Mouse (Mus musculus) megakaryocyte, adult 5-6 weeks (primary cell): ENCODE data around the gene Pdxk. TPM values are rescaled to one million over a fixed set of nuclear protein-coding genes. Genes with fewer than 3 reads are reported as not detected.

Source experiments
- total RNA-seq, 2 experiments: library from RNA; stranded (forward) in 1 of 2; stranded (reverse) in 1 of 2; fragments of 153-499, 151-499 nt in 1 of 2; fragments of 221-1000, 200-1000 nt in 1 of 2; gene quantifications; 2 replicates each; pipeline versions ENCODE4 v1.2.3 to v1.2.4; 2015 to 2017

Gene Pdxk
- total RNA-seq, 2 experiments from 2014 or later, result 16.5 to 21.7 TPM

Other genes with a start within 250 kb of the Pdxk start
- 26.1 and 37.9 TPM in 2 replicates for gene Trappc10, start 220.3 kb downstream of the Pdxk start, total RNA-seq (2015)
- gene Trappc10, start 220.3 kb downstream of the Pdxk start, total RNA-seq (2017), result 26.9 and 29.1 TPM in 2 replicates
- gene Agpat3, start 112.5 kb downstream of the Pdxk start, total RNA-seq (2015), result 1.8 and 2.4 TPM in 2 replicates
- gene Agpat3, start 112.5 kb downstream of the Pdxk start, total RNA-seq (2017), result 2.8 and 5.2 TPM in 2 replicates
- 32.9 and 38.3 TPM in 2 replicates for gene Rrp1, start 51.9 kb downstream of the Pdxk start, total RNA-seq (2015)
- 173 and 213 TPM in 2 replicates for gene Rrp1, start 51.9 kb downstream of the Pdxk start, total RNA-seq (2017)
- 122 and 148 TPM in 2 replicates for gene Cstb, start 39.3 kb downstream of the Pdxk start, total RNA-seq (2015)
- 119 and 125 TPM in 2 replicates for gene Cstb, start 39.3 kb downstream of the Pdxk start, total RNA-seq (2017)
- not detected in 2 replicates for gene Olfr1358, start 52.5 kb upstream of the Pdxk start, total RNA-seq (2015)
- gene Olfr1358, start 52.5 kb upstream of the Pdxk start, total RNA-seq (2017), result not detected in 2 replicates
- gene Ilvbl, start 109.4 kb upstream of the Pdxk start, total RNA-seq (2015), result 16.3 and 19.8 TPM in 2 replicates
- 8.4 and 8.6 TPM in 2 replicates for gene Ilvbl, start 109.4 kb upstream of the Pdxk start, total RNA-seq (2017)
- 0.25 TPM in 1 of 2 replicates, not detected in the other for gene Syde1, start 127.0 kb upstream of the Pdxk start, total RNA-seq (2015)
- gene Syde1, start 127.0 kb upstream of the Pdxk start, total RNA-seq (2017), result 0.15 and 0.37 TPM in 2 replicates
- not detected in 2 replicates for gene Olfr1357, start 153.1 kb upstream of the Pdxk start, total RNA-seq (2015)
- gene Olfr1357, start 153.1 kb upstream of the Pdxk start, total RNA-seq (2017), result not detected in 2 replicates